17 mouse cellular contexts compared by ENCODE assay signal in the genomic region with DNA sequence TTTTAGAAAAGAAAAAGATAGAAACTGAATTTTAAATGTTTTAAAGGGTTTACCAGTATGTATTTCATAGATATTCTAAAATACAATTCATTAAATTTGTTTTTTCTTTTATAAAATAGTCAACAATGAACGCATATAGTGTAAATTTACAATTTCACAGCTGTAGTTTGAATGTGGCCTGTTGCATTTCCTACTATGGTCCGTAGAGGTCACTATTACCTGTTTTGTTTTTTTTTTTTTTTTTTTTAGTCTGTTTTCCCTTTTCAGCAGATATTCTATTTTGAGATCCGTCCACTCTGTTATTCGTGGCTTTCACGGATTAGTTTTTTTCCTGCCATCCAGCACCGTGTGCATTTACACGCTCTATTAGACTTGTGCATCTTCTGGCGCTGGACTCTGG. TPM values are rescaled to one million over a fixed set of nuclear protein-coding genes. Genes with fewer than 3 reads are reported as not detected.
A peak's percentile ranks its signal among the peaks of the same experiment; 100 is the strongest.
DNase-seq lines count a peak whose midpoint lies in the region; ATAC-seq and TF ChIP-seq lines count a peak whose summit lies in the region.
"Had no signal": no experiment of that assay in that cellular context is flagged by ENCODE, and none has a peak within 500 bp of the region (broad histone marks: within the 10 kb centered on the region; RNA-seq: fewer than 3 reads in every experiment).

No protein-coding gene starts in this region.

- H3K79me2 ChIP-seq in MEL (ENCODE audit: control insufficient read depth, insufficient read depth, low read length, poor library complexity) = no peaks in the 10 kb centered on the region

- ATAC-seq in kidney, postnatal 0 days (replicated peaks; ENCODE audit: low FRiP score, low read depth) = no peak
- peak; percentile 57 for ATAC-seq in megakaryocyte, adult 5-6 weeks (ENCODE audit: poor library complexity, severe bottlenecking)
- no peak for ATAC-seq in inflammation-experienced regulatory T-cells, adult 6 months

- TF ChIP-seq POLR2A in MEL (IDR thresholded peaks at IDR 0.05; ENCODE audit: control insufficient read depth in 1 of 2, insufficient read depth in 1 of 2, low read depth in 1 of 2, low read length in 2 of 2, poor library complexity in 1 of 2) = no peak

- H3K4me1 ChIP-seq in kidney, postnatal 0 days (replicated peaks; ENCODE audit: insufficient read depth, low read length) = no peaks in the 10 kb centered on the region
- H3K4me1 ChIP-seq in MEL (ENCODE audit: control insufficient read depth in 1 of 2, insufficient read depth in 2 of 2, low read length in 2 of 2) = no peaks in the 10 kb centered on the region
- H3K4me1 ChIP-seq: embryonic facial prominence, embryonic 15.5 days; limb, embryonic 12.5 days had no signal

- no peak overlapping the region for H3K27ac ChIP-seq in kidney, postnatal 0 days
- H3K27ac ChIP-seq in MEL (ENCODE audit: control insufficient read depth, low read depth, low read length) = no peak overlapping the region
- H3K27ac ChIP-seq: embryonic facial prominence, embryonic 15.5 days; limb, embryonic 12.5 days had no signal

- 47% methylated on average over 8 of the region's 8 CpGs for WGBS in kidney, postnatal 0 days

- peak; percentile 52 for TF ChIP-seq CTCF in kidney, postnatal 0 days (IDR thresholded peaks at IDR 0.05; ENCODE audit: low read depth)
- peak in 1 of 3 experiments; percentile 15; a peak in 1 of 6 replicates for TF ChIP-seq CTCF in MEL (IDR thresholded peaks at IDR 0.05 in 2 of 3, conservative IDR thresholded peaks at IDR 0.05 in 1 of 3; ENCODE audit: control insufficient read depth in 1 of 3, insufficient read depth in 1 of 3, low read depth in 2 of 3, low read length in 3 of 3, poor library complexity in 1 of 3, severe bottlenecking in 1 of 3)

- no peak for TF ChIP-seq EP300 in MEL (IDR thresholded peaks at IDR 0.05; ENCODE audit: low read depth in 1 of 2, low read length in 2 of 2)

- no peaks in the 10 kb centered on the region for H3K27me3 ChIP-seq in kidney, postnatal 0 days (ENCODE audit: insufficient read depth, low read length)
- H3K27me3 ChIP-seq in MEL (ENCODE audit: control insufficient read depth in 1 of 2, insufficient read depth in 2 of 2, low read length in 2 of 2) = no peaks in the 10 kb centered on the region
- H3K27me3 ChIP-seq: embryonic facial prominence, embryonic 15.5 days; limb, embryonic 12.5 days had no signal

- peak; percentile 34 for DNase-seq in kidney, postnatal 0 days (ENCODE audit: low spot score)
- DNase-seq in kidney, adult 11 months = no peak
- DNase-seq in MEL (ENCODE audit: low read depth, low spot score) (no peak), R1 (ENCODE audit: low read depth, low spot score) (peak; percentile 4)
- no peak for DNase-seq in left cerebral cortex, adult 9 months (ENCODE audit: low spot score in 2 of 2)
- DNase-seq: adrenal gland, postnatal 36 days; cerebellum, adult 9-10 months; gastrocnemius, postnatal 10 days; heart, postnatal 10 days; kidney, adult 18-20 months; right cerebral cortex, adult 18-20 months; thymus, postnatal 4 days had no signal

- no peak overlapping the region for H3K9ac ChIP-seq in kidney, postnatal 0 days (ENCODE audit: low read depth, low read length)
- no peak overlapping the region for H3K9ac ChIP-seq in MEL (ENCODE audit: control insufficient read depth, low read depth, low read length, poor library complexity, severe bottlenecking)
- H3K9ac ChIP-seq: embryonic facial prominence, embryonic 15.5 days; limb, embryonic 12.5 days had no signal

- no peaks in the 10 kb centered on the region for H3K36me3 ChIP-seq in kidney, postnatal 0 days (ENCODE audit: insufficient read depth, low read length)
- no peaks in the 10 kb centered on the region for H3K36me3 ChIP-seq in MEL (ENCODE audit: control insufficient read depth in 1 of 2, insufficient read depth in 2 of 2, low read length in 2 of 2)
- H3K36me3 ChIP-seq: embryonic facial prominence, embryonic 15.5 days; limb, embryonic 12.5 days had no signal

- H3K9me3 ChIP-seq in kidney, postnatal 0 days (replicated peaks; ENCODE audit: low read length) = no peaks in the 10 kb centered on the region
- no peaks in the 10 kb centered on the region for H3K9me3 ChIP-seq in MEL (replicated peaks; ENCODE audit: insufficient read depth, low read length)
- H3K9me3 ChIP-seq: embryonic facial prominence, embryonic 15.5 days; limb, embryonic 12.5 days had no signal

- no peak overlapping the region for H3K4me3 ChIP-seq in kidney, postnatal 0 days (replicated peaks; ENCODE audit: low read depth, low read length)
- H3K4me3 ChIP-seq in MEL (ENCODE audit: control insufficient read depth in 1 of 2, insufficient read depth in 1 of 2, low read depth in 2 of 2, low read length in 2 of 2) = no peak overlapping the region
- H3K4me3 ChIP-seq: embryonic facial prominence, embryonic 15.5 days; limb, embryonic 12.5 days had no signal

- TF ChIP-seq RAD21 in MEL (IDR thresholded peaks at IDR 0.05; ENCODE audit: low read depth, low read length) = no peak

- no peak overlapping the region for H3K4me2 ChIP-seq in kidney, postnatal 0 days (ENCODE audit: low read length)
- H3K4me2 ChIP-seq: embryonic facial prominence, embryonic 15.5 days; limb, embryonic 12.5 days had no signal

TF ChIP-seq in MEL, 35 proteins besides CTCF, POLR2A, EP300 and RAD21:
- TF ChIP-seq SIN3A (IDR thresholded peaks at IDR 0.05; ENCODE audit: low read length) (no peak), POLR2AphosphoS5 (IDR thresholded peaks at IDR 0.05; ENCODE audit: borderline replicate concordance, low read depth, low read length) (no peak), SMC3 (IDR thresholded peaks at IDR 0.05; ENCODE audit: low read depth, low read length) (no peak), ZNF384 (IDR thresholded peaks at IDR 0.05; ENCODE audit: low read depth, low read length) (peak; percentile 86), ZC3H11A (IDR thresholded peaks at IDR 0.05; ENCODE audit: low read depth, low read length) (no peak), TCF12 (IDR thresholded peaks at IDR 0.05; ENCODE audit: low read depth, low read length) (no peak)

RNA-seq across cellular contexts. Expression of gene CN725425, which starts 53.7 kb away (rescaled TPM):
- polyA plus RNA-seq in kidney, postnatal 0 days (2015; fragmentation: Nextera tagmentation; extraction: Ambion mirVana) = not detected in 2 replicates
- total RNA-seq in MEL (2012; rRNA removed) = not detected in 2 replicates
- polyA plus RNA-seq in MEL (2012; ENCODE audit: insufficient read depth in 1 of 2, insufficient read length in 2 of 2, low read depth in 1 of 2, low replicate concordance in 2 of 2, missing spikeins in 1 of 2) = not detected
- total RNA-seq in megakaryocyte, adult 5-6 weeks (2015) = not detected in 2 replicates
- not detected in 2 replicates for total RNA-seq in megakaryocyte, adult 5-6 weeks (2017)
- not detected for polyA plus RNA-seq in inflammation-experienced regulatory T-cells, adult 6 months (2017; shearing (Covaris generic))
- total RNA-seq: adrenal gland, postnatal 36 days; heart, postnatal 10 days had no signal
- polyA plus RNA-seq: embryonic facial prominence, embryonic 15.5 days; limb, embryonic 12.5 days; neural tube, embryonic 11.5 days had no signal

Comparison
In these comparisons a context has a peak if more than half of its experiments do, and no peak if none do; other contexts are left out.
1. DNase-seq: peak in kidney, postnatal 0 days (single experiment) and R1 (single experiment); none in kidney, adult 11 months (single experiment), MEL (single experiment) and left cerebral cortex, adult 9 months (0 of 2).